Mouse (Mus musculus): ENCODE results near the gene Wdr37. TPM values are rescaled to one million over a fixed set of nuclear protein-coding genes. Genes with fewer than 3 reads are reported as not detected.
"Not testable (repeated sequence)": the region's sequence is repeated elsewhere in the genome, so short reads cannot be mapped to it uniquely, and the experiment has no call there.

The Wdr37 gene
- 7.7 and 8.0 TPM in 2 replicates for polyA plus RNA-seq (2015; fragmentation: Nextera tagmentation; extraction: Ambion mirVana)

DNA sequence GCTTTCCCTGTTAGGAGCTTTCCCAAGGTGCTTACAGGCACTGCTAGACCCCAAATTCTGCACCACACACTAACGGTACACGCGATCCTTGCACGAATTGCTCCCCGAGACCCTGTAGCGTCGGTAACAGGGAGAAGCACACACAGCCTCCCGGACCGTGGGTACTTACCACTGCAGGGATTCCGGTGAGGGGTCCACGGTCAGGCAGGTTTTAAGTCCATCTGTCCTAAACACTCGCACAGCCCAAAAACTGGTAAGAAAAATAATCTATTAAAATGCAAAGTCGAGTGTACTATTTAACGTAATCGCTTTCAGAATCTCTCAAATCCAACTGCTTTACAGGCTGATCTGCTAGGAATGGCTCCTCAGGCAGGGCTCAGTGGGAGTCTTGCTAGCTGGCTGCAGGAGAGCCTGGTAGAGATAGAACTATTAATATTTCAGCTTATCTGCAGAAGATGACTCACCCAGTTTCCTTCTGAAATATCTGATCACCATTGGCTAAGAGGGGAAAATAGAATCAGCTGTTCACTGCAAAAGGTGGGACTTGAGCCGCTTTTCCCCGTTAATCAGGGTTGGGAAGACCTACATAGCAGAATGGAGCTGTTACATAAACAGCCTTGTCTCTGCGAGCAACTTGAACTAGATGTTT lies at the start of gene Wdr37:
Wdr37 (minus strand) TSS at position 596 of the 649 bp plus-strand sequence.
- Histone ChIP-seq H3K36me3 (ENCODE audit: control insufficient read depth, insufficient read depth) (no peaks in the 10 kb centered on the region), H3K4me2 (replicated peaks; ENCODE audit: low read depth) (peak within 1 kb of the TSS; percentile 84), H3K9me3 (ENCODE audit: control insufficient read depth) (no peaks in the 10 kb centered on the region), H3K4me1 (replicated peaks; ENCODE audit: control insufficient read depth, insufficient read depth, low read length) (no peaks in the 10 kb centered on the region; the same call in 1 of the 2 replicates), H3K27me3 (replicated peaks; ENCODE audit: control insufficient read depth, insufficient read depth, low read length) (no peaks in the 10 kb centered on the region), H3K9ac (ENCODE audit: low read depth, low read length) (peak within 1 kb of the TSS; percentile 69), H3K4me3 (ENCODE audit: low read depth, low read length) (peak within 1 kb of the TSS; percentile 88), H3K27ac (ENCODE audit: low read depth, low read length) (peak within 1 kb of the TSS; percentile 91)
- WGBS: 1% methylated on average over 18 of the region's 18 CpGs
- peak; percentile 43 for ATAC-seq
- no peak for TF ChIP-seq CTCF (IDR thresholded peaks at IDR 0.05; ENCODE audit: low read depth)

DNA sequence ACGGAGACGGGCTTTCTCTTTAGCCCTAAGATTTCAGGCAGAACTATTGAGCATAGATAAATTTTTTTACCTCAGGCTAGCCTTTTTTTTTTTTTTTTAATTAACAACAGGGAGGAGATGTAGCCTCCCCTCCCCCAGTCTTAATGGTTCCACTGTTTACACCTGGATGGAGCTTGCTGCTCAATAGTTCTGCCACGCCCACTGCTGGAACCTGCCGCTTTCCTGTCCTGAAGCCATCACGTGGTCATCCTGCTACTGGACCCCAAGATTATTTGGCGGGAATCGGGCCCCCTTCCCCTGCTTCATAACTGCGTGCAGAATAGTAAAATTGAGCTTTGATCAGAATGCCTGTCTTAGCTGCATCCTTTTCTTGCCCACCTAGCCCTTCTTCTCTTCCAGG lies 42.2 kb upstream of the Wdr37 start:
- not testable (repeated sequence) for H3K4me2 ChIP-seq (replicated peaks; ENCODE audit: low read depth); H3K27ac ChIP-seq (ENCODE audit: low read depth, low read length); H3K4me1 ChIP-seq (replicated peaks; ENCODE audit: control insufficient read depth, insufficient read depth, low read length); H3K4me3 ChIP-seq (ENCODE audit: low read depth, low read length); ATAC-seq; H3K27me3 ChIP-seq (replicated peaks; ENCODE audit: control insufficient read depth, insufficient read depth, low read length); H3K9me3 ChIP-seq (ENCODE audit: control insufficient read depth); H3K36me3 ChIP-seq (ENCODE audit: control insufficient read depth, insufficient read depth); H3K9ac ChIP-seq (ENCODE audit: low read depth, low read length)
- WGBS: 88% methylated on average over 8 of the region's 8 CpGs

DNA sequence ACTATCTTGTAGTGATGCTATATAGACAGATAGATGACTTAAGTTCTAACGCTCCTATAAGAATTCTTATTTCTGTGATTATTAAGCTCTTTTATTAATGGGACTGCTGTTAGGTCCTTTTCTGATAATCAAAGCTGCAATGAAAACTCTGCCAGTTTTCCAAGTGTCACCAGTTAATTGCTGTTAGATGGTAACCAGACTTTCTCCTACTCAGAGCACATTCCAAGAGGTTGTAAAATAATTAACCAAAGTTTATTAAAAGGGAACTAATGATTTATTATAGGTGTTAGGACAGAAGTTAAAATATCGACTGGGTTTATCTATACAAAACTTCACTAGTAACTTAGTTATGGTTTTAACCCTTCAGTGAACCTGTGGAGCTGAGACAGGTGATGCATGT lies 34.3 kb upstream of the Wdr37 start:
- not testable (repeated sequence) for H3K9me3 ChIP-seq (ENCODE audit: control insufficient read depth); H3K4me2 ChIP-seq (replicated peaks; ENCODE audit: low read depth); H3K27me3 ChIP-seq (replicated peaks; ENCODE audit: control insufficient read depth, insufficient read depth, low read length); H3K36me3 ChIP-seq (ENCODE audit: control insufficient read depth, insufficient read depth); H3K27ac ChIP-seq (ENCODE audit: low read depth, low read length); H3K4me3 ChIP-seq (ENCODE audit: low read depth, low read length); H3K9ac ChIP-seq (ENCODE audit: low read depth, low read length); H3K4me1 ChIP-seq (replicated peaks; ENCODE audit: control insufficient read depth, insufficient read depth, low read length); ATAC-seq
- 57% methylated on average over 2 of the region's 2 CpGs for WGBS

DNA sequence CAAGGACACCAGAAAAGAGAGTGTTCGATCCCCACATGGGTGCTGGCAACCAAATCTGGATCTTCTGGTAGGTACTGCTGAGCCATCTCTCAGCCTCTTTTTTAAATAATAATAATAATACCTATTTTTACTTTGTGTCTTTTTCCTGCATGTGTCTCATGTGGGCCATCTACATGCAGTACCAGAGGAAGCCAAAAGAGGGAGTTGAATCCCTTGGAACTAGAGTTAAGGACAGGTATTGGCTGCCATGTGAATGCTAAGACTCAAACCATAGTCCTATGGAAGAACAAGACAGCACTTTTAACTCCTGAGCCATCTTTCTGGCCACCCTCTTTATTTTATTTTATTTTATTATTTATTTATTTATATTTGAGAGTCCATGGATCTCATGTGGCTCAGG lies 16.9 kb upstream of the Wdr37 start:
- Histone ChIP-seq H3K4me2 (replicated peaks; ENCODE audit: low read depth) (no peak overlapping the region), H3K9me3 (ENCODE audit: control insufficient read depth) (no peaks in the 10 kb centered on the region), H3K4me1 (replicated peaks; ENCODE audit: control insufficient read depth, insufficient read depth, low read length) (no peaks in the 10 kb centered on the region), H3K27me3 (replicated peaks; ENCODE audit: control insufficient read depth, insufficient read depth, low read length) (no peaks in the 10 kb centered on the region), H3K4me3 (ENCODE audit: low read depth, low read length) (no peak overlapping the region), H3K27ac (ENCODE audit: low read depth, low read length) (no peak overlapping the region), H3K9ac (ENCODE audit: low read depth, low read length) (no peak overlapping the region), H3K36me3 (ENCODE audit: control insufficient read depth, insufficient read depth) (peaks cover 8% of the 10 kb centered on the region; the same call in 1 of the 2 replicates)
- ATAC-seq: no peak
- 97% methylated on average over 1 of the region's 1 CpGs for WGBS
- TF ChIP-seq CTCF (IDR thresholded peaks at IDR 0.05; ENCODE audit: low read depth): peak; percentile 61

DNA sequence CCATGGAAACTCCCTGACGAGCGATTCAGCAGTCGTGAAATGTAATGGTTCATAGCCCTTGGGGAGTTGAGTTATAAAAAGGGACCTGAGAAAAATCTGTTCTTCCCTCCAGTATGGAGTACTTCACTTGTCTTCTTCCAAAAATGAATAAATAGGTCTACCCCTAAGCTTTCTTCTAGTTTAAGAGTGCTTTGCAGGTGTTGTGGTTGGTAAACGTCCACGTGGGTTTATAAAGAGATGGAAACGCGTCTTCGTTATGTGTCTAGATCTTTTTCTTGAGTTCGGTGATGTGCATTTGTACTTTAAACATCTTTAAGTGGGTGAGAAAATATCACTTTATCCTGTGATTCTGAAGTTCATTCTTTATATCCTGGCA lies 14.5 kb upstream of the Wdr37 start:
- Histone ChIP-seq H3K27me3 (replicated peaks; ENCODE audit: control insufficient read depth, insufficient read depth, low read length) (no peaks in the 10 kb centered on the region), H3K27ac (ENCODE audit: low read depth, low read length) (no peak overlapping the region), H3K36me3 (ENCODE audit: control insufficient read depth, insufficient read depth) (no peaks in the 10 kb centered on the region), H3K9me3 (ENCODE audit: control insufficient read depth) (no peaks in the 10 kb centered on the region), H3K4me1 (replicated peaks; ENCODE audit: control insufficient read depth, insufficient read depth, low read length) (no peaks in the 10 kb centered on the region), H3K4me2 (replicated peaks; ENCODE audit: low read depth) (peak overlapping the region; percentile 66), H3K4me3 (ENCODE audit: low read depth, low read length) (peak overlapping the region; percentile 57), H3K9ac (ENCODE audit: low read depth, low read length) (peak overlapping the region; percentile 11; the same call in 1 of the 2 replicates)
- ATAC-seq: no peak
- 2% methylated on average over 9 of the region's 9 CpGs for WGBS
- no peak for TF ChIP-seq CTCF (IDR thresholded peaks at IDR 0.05; ENCODE audit: low read depth)

DNA sequence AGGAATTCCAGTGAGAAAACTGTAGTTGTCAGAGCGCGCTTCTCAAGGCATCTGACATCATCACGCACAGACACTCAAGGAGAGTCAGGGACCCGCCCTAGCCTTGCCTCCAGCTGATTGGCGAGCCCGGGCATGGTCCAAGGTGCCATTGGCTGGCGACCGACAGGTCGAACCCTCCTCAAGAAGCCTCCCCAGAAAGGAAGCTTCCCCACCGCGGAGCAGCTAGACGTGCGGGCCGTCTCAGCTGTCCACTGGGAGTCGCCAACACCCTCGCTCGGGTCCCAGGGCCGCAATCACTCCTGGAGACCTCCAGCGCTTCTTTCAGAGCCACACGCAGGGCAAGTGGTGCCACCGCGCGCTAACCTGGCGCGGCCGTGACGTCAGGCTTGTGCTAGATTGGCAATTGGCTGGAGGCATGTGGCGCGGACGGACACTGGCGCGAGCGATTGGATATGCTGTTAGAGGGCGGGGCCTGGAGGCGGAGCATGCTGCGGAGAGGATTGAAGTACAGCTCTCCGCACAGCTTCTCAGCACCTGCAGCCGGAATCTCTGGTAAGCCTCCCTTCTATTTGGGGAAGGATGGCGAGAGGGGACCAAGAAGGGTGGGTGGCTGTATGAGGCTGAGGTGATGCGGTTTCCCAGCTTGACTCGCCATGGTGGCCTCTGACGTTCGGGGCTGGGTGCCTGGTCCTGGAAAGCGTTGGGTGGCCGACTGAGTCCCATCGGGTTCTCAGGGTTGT lies 13.9 kb upstream of the Wdr37 start, which contains the start of gene Idi1:
Idi1 (plus strand) TSS at position 57 of the 740 bp plus-strand sequence.
- Histone ChIP-seq H3K27ac (ENCODE audit: low read depth, low read length) (peak within 1 kb of the TSS; percentile 88), H3K4me3 (ENCODE audit: low read depth, low read length) (peak within 1 kb of the TSS; percentile 57), H3K4me2 (replicated peaks; ENCODE audit: low read depth) (peak within 1 kb of the TSS; percentile 66), H3K9me3 (ENCODE audit: control insufficient read depth) (no peaks in the 10 kb centered on the region), H3K4me1 (replicated peaks; ENCODE audit: control insufficient read depth, insufficient read depth, low read length) (no peaks in the 10 kb centered on the region), H3K9ac (ENCODE audit: low read depth, low read length) (peak within 1 kb of the TSS; percentile 51), H3K27me3 (replicated peaks; ENCODE audit: control insufficient read depth, insufficient read depth, low read length) (no peaks in the 10 kb centered on the region), H3K36me3 (ENCODE audit: control insufficient read depth, insufficient read depth) (no peaks in the 10 kb centered on the region)
- WGBS: under 1% methylated on average over 46 of the region's 46 CpGs
- peak; percentile 100 for ATAC-seq
- no peak for TF ChIP-seq CTCF (IDR thresholded peaks at IDR 0.05; ENCODE audit: low read depth)

DNA sequence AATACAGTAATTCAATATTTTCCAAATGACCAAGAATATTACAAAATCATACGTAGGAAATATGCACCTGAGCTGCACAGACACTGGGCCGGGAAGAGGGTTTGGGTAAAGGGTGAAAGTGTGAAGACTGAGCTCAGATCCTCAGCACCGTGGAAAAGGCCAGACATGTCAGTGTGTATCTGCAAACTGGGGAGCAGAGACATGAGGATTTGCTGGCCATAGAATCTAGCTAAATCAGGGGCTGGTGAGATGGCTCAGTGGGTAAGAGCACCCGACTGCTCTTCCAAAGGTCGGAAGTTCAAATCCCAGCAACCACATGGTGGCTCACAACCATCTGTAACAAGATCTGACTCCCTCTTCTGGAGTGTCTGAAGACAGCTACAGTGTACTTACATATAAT lies 12.2 kb upstream of the Wdr37 start:
- 83% methylated on average over 5 of the region's 5 CpGs for WGBS
- H3K9ac ChIP-seq (ENCODE audit: low read depth, low read length); ATAC-seq; H3K4me1 ChIP-seq (replicated peaks; ENCODE audit: control insufficient read depth, insufficient read depth, low read length); H3K4me3 ChIP-seq (ENCODE audit: low read depth, low read length); H3K9me3 ChIP-seq (ENCODE audit: control insufficient read depth); H3K36me3 ChIP-seq (ENCODE audit: control insufficient read depth, insufficient read depth); H3K27ac ChIP-seq (ENCODE audit: low read depth, low read length); H3K4me2 ChIP-seq (replicated peaks; ENCODE audit: low read depth); H3K27me3 ChIP-seq (replicated peaks; ENCODE audit: control insufficient read depth, insufficient read depth, low read length): not testable (repeated sequence)
